Mouse (Mus musculus) thymus, postnatal 10 days (tissue): ENCODE results near the gene Calm3.
A peak's percentile ranks its signal among the peaks of the same experiment; 100 is the strongest.
"Not testable (repeated sequence)": the region's sequence is repeated elsewhere in the genome, so short reads cannot be mapped to it uniquely, and the experiment has no call there.

Experiments used
- DNase-seq, 2 experiments: peaks; one replicate each; pipeline ENCODE4 v3.0.0; 2021; ENCODE audit warnings: low spot score in 2 of 2

The Calm3 gene

GRCm38 (mm10) chr7:16924037-16924834, at the start of gene Calm3:
Calm3 (minus strand) TSS chr7:16924114.
- DNase-seq: peak; percentile 99

- DNase-seq: no peak
Measured at GRCm38 (mm10) chr7:16971160-16971559, 47.2 kb upstream of the Calm3 start.

GRCm38 (mm10) chr7:16968414-16968813, 44.5 kb upstream of the Calm3 start:
- no peak for DNase-seq

GRCm38 (mm10) chr7:16961678-16962077, 37.8 kb upstream of the Calm3 start:
- no peak for DNase-seq

- no peak for DNase-seq
Measured at GRCm38 (mm10) chr7:16959539-16960187, 35.7 kb upstream of the Calm3 start, which contains the start of gene Pnmal1. Pnmal1 (plus strand) TSS chr7:16959679.

GRCm38 (mm10) chr7:16956410-16957265, 32.7 kb upstream of the Calm3 start:
- no peak for DNase-seq

GRCm38 (mm10) chr7:16955712-16956111, 31.8 kb upstream of the Calm3 start:
- DNase-seq: no peak

GRCm38 (mm10) chr7:16953776-16954175, 29.9 kb upstream of the Calm3 start:
- DNase-seq: not testable (repeated sequence)

- peak; percentile 71 to 87 for DNase-seq
Measured at GRCm38 (mm10) chr7:16950861-16951635, 27.1 kb upstream of the Calm3 start.

- DNase-seq: peak; percentile 65 to 82
Measured at GRCm38 (mm10) chr7:16949908-16950841, 26.3 kb upstream of the Calm3 start.

GRCm38 (mm10) chr7:16948923-16949458, 25.1 kb upstream of the Calm3 start:
- DNase-seq: no peak

GRCm38 (mm10) chr7:16947959-16948361, 24.0 kb upstream of the Calm3 start:
- DNase-seq: no peak

GRCm38 (mm10) chr7:16947349-16947895, 23.5 kb upstream of the Calm3 start:
- no peak for DNase-seq

GRCm38 (mm10) chr7:16946441-16947348, 22.8 kb upstream of the Calm3 start:
- no peak for DNase-seq

GRCm38 (mm10) chr7:16945419-16945818, 21.5 kb upstream of the Calm3 start:
- no peak for DNase-seq

GRCm38 (mm10) chr7:16944808-16945315, 20.9 kb upstream of the Calm3 start:
- no peak for DNase-seq

- DNase-seq: peak; percentile 94 to 95
Measured at GRCm38 (mm10) chr7:16944061-16944807, 20.3 kb upstream of the Calm3 start, which contains the start of gene Pnmal2. Pnmal2 (plus strand) TSS chr7:16944682.

- DNase-seq: no peak
Measured at GRCm38 (mm10) chr7:16942861-16943260, 18.9 kb upstream of the Calm3 start.
